Mouse (Mus musculus) kidney, embryonic 14.5 days (tissue): ENCODE data around the gene Cdca5. TPM values are rescaled to one million over a fixed set of nuclear protein-coding genes. Genes with fewer than 3 reads are reported as not detected.
A peak's percentile ranks its signal among the peaks of the same experiment; 100 is the strongest.

Source experiments
- ATAC-seq: fragments of 200-750 bp; cut with Nextera tagmentation; 2 replicates; pipeline ENCODE4 v1.8.0; 2017; ENCODE audit warnings: moderate number of reproducible peaks, mild to moderate bottlenecking, moderate TSS enrichment, moderate library complexity; ENCODE audit not compliant: low FRiP score, low TSS enrichment
- H3K27ac ChIP-seq: fragments of 300-500 bp; sonication (generic); 2 replicates; pipeline ENCODE4 v1.5.1; 2014; ENCODE audit warnings: low read depth, mild to moderate bottlenecking, low read length, moderate library complexity, mixed read lengths
- H3K27me3 ChIP-seq: fragments of 300-500 bp; sonication (generic); 2 replicates; pipeline ENCODE4 v1.6.1; 2014; ENCODE audit warnings: mild to moderate bottlenecking, low read length; ENCODE audit not compliant: control insufficient read depth, insufficient read depth
- H3K36me3 ChIP-seq: fragments of 300-500 bp; sonication (generic); 2 replicates; pipeline ENCODE4 v1.6.1; 2014; ENCODE audit warnings: low read length, mixed read lengths; ENCODE audit not compliant: control insufficient read depth, insufficient read depth
- H3K4me1 ChIP-seq: fragments of 300-500 bp; sonication (generic); 2 replicates; pipeline ENCODE4 v1.6.1; 2014; ENCODE audit warnings: low read length, mixed read lengths; ENCODE audit not compliant: control insufficient read depth, insufficient read depth
- H3K4me2 ChIP-seq: fragments of 300-500 bp; sonication (generic); replicated peaks from 2 replicates; pipeline ENCODE4 v1.6.1; 2014; ENCODE audit warnings: low read depth, mild to moderate bottlenecking, low read length
- H3K4me3 ChIP-seq: fragments of 300-500 bp; sonication (generic); 2 replicates; pipeline ENCODE4 v1.5.1; 2014; ENCODE audit warnings: mild to moderate bottlenecking, low read length
- H3K9ac ChIP-seq: fragments of 300-500 bp; sonication (generic); 2 replicates; pipeline ENCODE4 v1.6.1; 2014; ENCODE audit warnings: low read depth, mild to moderate bottlenecking, low read length, moderate library complexity
- H3K9me3 ChIP-seq: fragments of 300-500 bp; sonication (generic); 2 replicates; pipeline ENCODE4 v1.6.1; 2016; ENCODE audit warnings: low read length; ENCODE audit not compliant: control insufficient read depth
- WGBS: fragments of 180-500 bp; shearing (Covaris S2); extraction: QIAGEN DNeasy Blood & Tissue Kit; methylation state at CpG from one replicate; pipeline ENCODE4 v1.1.7; 2014; 5-methylcytosine and 5-hydroxymethylcytosine counted together
- polyA plus RNA-seq: library from polyadenylated mRNA; unstranded; fragments of >200 nt; fragmentation: Nextera tagmentation; extraction: Ambion mirVana; gene quantifications from 2 replicates; pipeline ENCODE4 v1.2.1, GENCODE M21; 2014

The Cdca5 gene
- polyA plus RNA-seq, 1 experiment from 2014 or later, result 53.5 TPM

- Histone ChIP-seq H3K9me3 (no peaks in the 10 kb centered on the region), H3K27ac (no peak within 1 kb of the TSS), H3K4me3 (no peak within 1 kb of the TSS), H3K36me3 (peaks cover 33% of the 10 kb centered on the region), H3K9ac (no peak within 1 kb of the TSS; the same call in 1 of the 2 replicates), H3K4me1 (peaks cover 14% of the 10 kb centered on the region), H3K4me2 (no peak within 1 kb of the TSS), H3K27me3 (no peaks in the 10 kb centered on the region)
- ATAC-seq, result no peak
- WGBS, result 90% methylated on average over 9 of the region's 9 CpGs
Measured at GRCm38 (mm10) chr19:6082156-6082555, 2.6 kb upstream of the Cdca5 start, which contains the start of gene Gm28374. Gm28374 (minus strand) TSS chr19:6082256.

GRCm38 (mm10) chr19:6085417-6085879 lies 665 bp downstream of the Cdca5 start:
- Histone ChIP-seq H3K27ac (no peak overlapping the region), H3K36me3 (peaks cover 56% of the 10 kb centered on the region), H3K9ac (peak overlapping the region; percentile 76), H3K4me1 (peaks cover 14% of the 10 kb centered on the region), H3K9me3 (no peaks in the 10 kb centered on the region), H3K4me3 (peak overlapping the region; percentile 71), H3K4me2 (peak overlapping the region; percentile 63), H3K27me3 (no peaks in the 10 kb centered on the region)
- 1% methylated on average over 17 of the region's 17 CpGs for WGBS
- ATAC-seq, result peak; percentile 88

GRCm38 (mm10) chr19:6088841-6089240 lies 4.1 kb downstream of the Cdca5 start:
- Histone ChIP-seq H3K27ac (no peak overlapping the region), H3K36me3 (peaks cover 58% of the 10 kb centered on the region), H3K4me1 (peaks cover 9% of the 10 kb centered on the region), H3K4me2 (no peak overlapping the region), H3K4me3 (no peak overlapping the region), H3K9ac (no peak overlapping the region), H3K27me3 (no peaks in the 10 kb centered on the region), H3K9me3 (no peaks in the 10 kb centered on the region)
- ATAC-seq, result no peak
- 94% methylated on average over 13 of the region's 13 CpGs for WGBS

- H3K36me3 ChIP-seq, result peaks cover 55% of the 10 kb centered on the region
- no peaks in the 10 kb centered on the region for H3K9me3 ChIP-seq
- H3K27me3 ChIP-seq, result no peaks in the 10 kb centered on the region
- H3K4me2 ChIP-seq, result no peak within 1 kb of the TSS
- H3K4me3 ChIP-seq, result no peak within 1 kb of the TSS
- no peak within 1 kb of the TSS for H3K9ac ChIP-seq
- ATAC-seq, result no peak
- no peak within 1 kb of the TSS for H3K27ac ChIP-seq
- no peaks in the 10 kb centered on the region for H3K4me1 ChIP-seq
- 91% methylated on average over 7 of the region's 7 CpGs for WGBS
Measured at GRCm38 (mm10) chr19:6094119-6094518, 9.3 kb downstream of the Cdca5 start, which contains the start of gene AC131692.1. AC131692.1 (plus strand) TSS chr19:6094419.

- Histone ChIP-seq H3K4me2 (no peak overlapping the region), H3K4me3 (no peak overlapping the region), H3K27me3 (no peaks in the 10 kb centered on the region), H3K4me1 (no peaks in the 10 kb centered on the region), H3K36me3 (peaks cover 22% of the 10 kb centered on the region), H3K27ac (no peak overlapping the region), H3K9ac (no peak overlapping the region), H3K9me3 (no peaks in the 10 kb centered on the region)
- no peak for ATAC-seq
- WGBS, result 94% methylated on average over 3 of the region's 3 CpGs
Measured at GRCm38 (mm10) chr19:6097847-6098246, 13.1 kb downstream of the Cdca5 start.

- ATAC-seq, result no peak
- no peak overlapping the region for H3K9ac ChIP-seq
- H3K4me2 ChIP-seq, result no peak overlapping the region
- no peaks in the 10 kb centered on the region for H3K9me3 ChIP-seq
- H3K4me1 ChIP-seq, result no peaks in the 10 kb centered on the region
- H3K27ac ChIP-seq, result no peak overlapping the region
- no peak overlapping the region for H3K4me3 ChIP-seq
- H3K27me3 ChIP-seq, result no peaks in the 10 kb centered on the region
- H3K36me3 ChIP-seq, result peaks cover 6% of the 10 kb centered on the region
- WGBS, result 67% methylated on average over 6 of the region's 6 CpGs
Measured at GRCm38 (mm10) chr19:6101186-6101585, 16.4 kb downstream of the Cdca5 start.

- no peak overlapping the region for H3K9ac ChIP-seq
- H3K4me3 ChIP-seq, result no peak overlapping the region
- 76% methylated on average over 6 of the region's 6 CpGs for WGBS
- peaks cover 6% of the 10 kb centered on the region for H3K36me3 ChIP-seq
- no peak overlapping the region for H3K27ac ChIP-seq
- no peaks in the 10 kb centered on the region for H3K9me3 ChIP-seq
- no peak overlapping the region for H3K4me2 ChIP-seq
- ATAC-seq, result no peak
- no peaks in the 10 kb centered on the region for H3K27me3 ChIP-seq
- H3K4me1 ChIP-seq, result no peaks in the 10 kb centered on the region
Measured at GRCm38 (mm10) chr19:6102169-6102853, 17.5 kb downstream of the Cdca5 start.

GRCm38 (mm10) chr19:6104476-6104875 lies 19.7 kb downstream of the Cdca5 start:
- no peaks in the 10 kb centered on the region for H3K27me3 ChIP-seq
- no peak for ATAC-seq
- H3K9me3 ChIP-seq, result no peaks in the 10 kb centered on the region
- no peaks in the 10 kb centered on the region for H3K4me1 ChIP-seq
- H3K36me3 ChIP-seq, result no peaks in the 10 kb centered on the region
- H3K9ac ChIP-seq, result no peak overlapping the region
- no peak overlapping the region for H3K27ac ChIP-seq
- H3K4me2 ChIP-seq, result no peak overlapping the region
- H3K4me3 ChIP-seq, result no peak overlapping the region
- 74% methylated on average over 4 of the region's 4 CpGs for WGBS

- Histone ChIP-seq H3K4me3 (no peak within 1 kb of the TSS), H3K4me2 (no peak within 1 kb of the TSS), H3K27me3 (no peaks in the 10 kb centered on the region), H3K36me3 (no peaks in the 10 kb centered on the region), H3K27ac (no peak within 1 kb of the TSS), H3K9me3 (no peaks in the 10 kb centered on the region), H3K9ac (no peak within 1 kb of the TSS), H3K4me1 (no peaks in the 10 kb centered on the region)
- WGBS, result 88% methylated on average over 7 of the region's 7 CpGs
- ATAC-seq, result no peak
Measured at GRCm38 (mm10) chr19:6105586-6105985, 20.8 kb downstream of the Cdca5 start, which contains the start of gene Naaladl1. Naaladl1 (plus strand) TSS chr19:6105782.
